Mouse (Mus musculus) liver, embryonic 14.5 days (tissue): ENCODE measurements around the gene Gm42674.

ENCODE experiments used
- CTCF ChIP-seq: IDR thresholded peaks from 2 replicates; pipeline ENCODE4 v1.5.1; 2016; ENCODE audit warnings: antibody characterized with exemption, low read depth, control low read depth
- EP300 ChIP-seq: IDR thresholded peaks from 2 replicates; pipeline ENCODE4 v1.6.1; 2016; ENCODE audit warnings: antibody characterized with exemption, low read depth

DNA sequence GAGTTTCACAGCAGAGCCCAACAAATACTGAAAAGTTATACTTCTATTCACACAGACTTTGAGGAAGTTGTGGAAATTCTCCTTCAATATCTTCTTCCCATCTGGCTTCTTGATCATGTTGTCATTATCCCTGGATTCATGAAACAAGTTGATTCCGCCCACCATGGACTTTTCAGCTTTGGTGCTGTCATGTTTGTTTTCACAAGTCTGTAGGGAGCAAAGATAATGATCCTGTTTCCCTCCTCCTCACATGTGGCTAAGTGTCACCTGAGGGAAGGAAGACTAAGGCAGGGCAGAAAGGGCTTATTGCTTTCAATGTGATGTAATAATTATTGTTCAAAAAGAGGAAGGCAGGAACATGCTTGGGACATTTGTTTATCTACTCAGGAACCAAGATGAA lies 45.6 kb downstream of the Gm42674 start:
- no peak for TF ChIP-seq CTCF
- TF ChIP-seq EP300 = no peak
